Mouse (Mus musculus): ENCODE measurements around the gene Prdm5. TPM values are rescaled to one million over a fixed set of nuclear protein-coding genes. Genes with fewer than 3 reads are reported as not detected.

Gene Prdm5
- polyA plus RNA-seq, 1 experiment, result not detected

GRCm38 (mm10) chr6:65765752-65766397 is 12.9 kb upstream of the Prdm5 start:
- no peaks in the 10 kb centered on the region for H3K9me3 ChIP-seq (ENCODE audit: control insufficient read depth, low read length)
- no peak overlapping the region for H3K4me3 ChIP-seq (replicated peaks)
- TF ChIP-seq TAL1 (IDR thresholded peaks at IDR 0.05; ENCODE audit: low read length), result no peak
- no peak for TF ChIP-seq GATA1 (IDR thresholded peaks at IDR 0.05; ENCODE audit: low read length)
- no peaks in the 10 kb centered on the region for H3K36me3 ChIP-seq (ENCODE audit: control insufficient read depth)
- H3K4me1 ChIP-seq (ENCODE audit: control insufficient read depth), result no peaks in the 10 kb centered on the region
- no peaks in the 10 kb centered on the region for H3K27me3 ChIP-seq (ENCODE audit: control insufficient read depth)

- H3K9me3 ChIP-seq (ENCODE audit: control insufficient read depth, low read length), result no peaks in the 10 kb centered on the region
- no peaks in the 10 kb centered on the region for H3K4me1 ChIP-seq (ENCODE audit: control insufficient read depth)
- H3K27me3 ChIP-seq (ENCODE audit: control insufficient read depth), result no peaks in the 10 kb centered on the region
- H3K36me3 ChIP-seq (ENCODE audit: control insufficient read depth), result no peaks in the 10 kb centered on the region
- H3K4me3 ChIP-seq (replicated peaks), result no peak overlapping the region
- no peak for TF ChIP-seq GATA1 (IDR thresholded peaks at IDR 0.05; ENCODE audit: low read length)
- TF ChIP-seq TAL1 (IDR thresholded peaks at IDR 0.05; ENCODE audit: low read length), result no peak
Measured at GRCm38 (mm10) chr6:65767911-65768310, 10.9 kb upstream of the Prdm5 start.

- H3K9me3 ChIP-seq (ENCODE audit: control insufficient read depth, low read length), result no peaks in the 10 kb centered on the region
- no peaks in the 10 kb centered on the region for H3K36me3 ChIP-seq (ENCODE audit: control insufficient read depth)
- H3K4me1 ChIP-seq (ENCODE audit: control insufficient read depth), result peaks cover under 1% of the 10 kb centered on the region; the same call in 1 of the 2 replicates
- H3K27me3 ChIP-seq (ENCODE audit: control insufficient read depth), result no peaks in the 10 kb centered on the region; the same call in 1 of the 2 replicates
- TF ChIP-seq TAL1 (IDR thresholded peaks at IDR 0.05; ENCODE audit: low read length) (no peak), GATA1 (IDR thresholded peaks at IDR 0.05; ENCODE audit: low read length) (no peak)
- no peak overlapping the region for H3K4me3 ChIP-seq (replicated peaks)
Measured at GRCm38 (mm10) chr6:65773566-65773965, 5.2 kb upstream of the Prdm5 start.

GRCm38 (mm10) chr6:65779689-65780233 is 973 bp downstream of the Prdm5 start:
- Histone ChIP-seq H3K36me3 (ENCODE audit: control insufficient read depth) (no peaks in the 10 kb centered on the region), H3K27me3 (ENCODE audit: control insufficient read depth) (peaks cover 4% of the 10 kb centered on the region), H3K9me3 (ENCODE audit: control insufficient read depth, low read length) (no peaks in the 10 kb centered on the region), H3K4me1 (ENCODE audit: control insufficient read depth) (peaks cover 8% of the 10 kb centered on the region), H3K4me3 (replicated peaks) (no peak overlapping the region)
- TF ChIP-seq GATA1 (IDR thresholded peaks at IDR 0.05; ENCODE audit: low read length), result no peak
- TF ChIP-seq TAL1 (IDR thresholded peaks at IDR 0.05; ENCODE audit: low read length), result no peak

GRCm38 (mm10) chr6:65781441-65781840 is 2.7 kb downstream of the Prdm5 start:
- peaks cover 8% of the 10 kb centered on the region for H3K4me1 ChIP-seq (ENCODE audit: control insufficient read depth)
- H3K4me3 ChIP-seq (replicated peaks), result no peak overlapping the region
- H3K27me3 ChIP-seq (ENCODE audit: control insufficient read depth), result peaks cover 4% of the 10 kb centered on the region
- H3K9me3 ChIP-seq (ENCODE audit: control insufficient read depth, low read length), result no peaks in the 10 kb centered on the region
- H3K36me3 ChIP-seq (ENCODE audit: control insufficient read depth), result no peaks in the 10 kb centered on the region
- TF ChIP-seq TAL1 (IDR thresholded peaks at IDR 0.05; ENCODE audit: low read length) (no peak), GATA1 (IDR thresholded peaks at IDR 0.05; ENCODE audit: low read length) (no peak)

- peaks cover 4% of the 10 kb centered on the region for H3K27me3 ChIP-seq (ENCODE audit: control insufficient read depth)
- TF ChIP-seq TAL1 (IDR thresholded peaks at IDR 0.05; ENCODE audit: low read length), result no peak
- TF ChIP-seq GATA1 (IDR thresholded peaks at IDR 0.05; ENCODE audit: low read length), result no peak
- no peaks in the 10 kb centered on the region for H3K36me3 ChIP-seq (ENCODE audit: control insufficient read depth)
- no peaks in the 10 kb centered on the region for H3K9me3 ChIP-seq (ENCODE audit: control insufficient read depth, low read length)
- peaks cover 6% of the 10 kb centered on the region for H3K4me1 ChIP-seq (ENCODE audit: control insufficient read depth)
- no peak overlapping the region for H3K4me3 ChIP-seq (replicated peaks)
Measured at GRCm38 (mm10) chr6:65783670-65784069, 4.9 kb downstream of the Prdm5 start.

GRCm38 (mm10) chr6:65792923-65793322 is 14.1 kb downstream of the Prdm5 start:
- Histone ChIP-seq H3K4me3 (replicated peaks) (no peak overlapping the region), H3K4me1 (ENCODE audit: control insufficient read depth) (no peaks in the 10 kb centered on the region; the same call in 1 of the 2 replicates), H3K27me3 (ENCODE audit: control insufficient read depth) (no peaks in the 10 kb centered on the region), H3K36me3 (ENCODE audit: control insufficient read depth) (no peaks in the 10 kb centered on the region), H3K9me3 (ENCODE audit: control insufficient read depth, low read length) (no peaks in the 10 kb centered on the region)
- TF ChIP-seq TAL1 (IDR thresholded peaks at IDR 0.05; ENCODE audit: low read length) (no peak), GATA1 (IDR thresholded peaks at IDR 0.05; ENCODE audit: low read length) (no peak)

- Histone ChIP-seq H3K4me3 (replicated peaks) (no peak overlapping the region), H3K27me3 (ENCODE audit: control insufficient read depth) (no peaks in the 10 kb centered on the region), H3K9me3 (ENCODE audit: control insufficient read depth, low read length) (no peaks in the 10 kb centered on the region), H3K4me1 (ENCODE audit: control insufficient read depth) (no peaks in the 10 kb centered on the region), H3K36me3 (ENCODE audit: control insufficient read depth) (no peaks in the 10 kb centered on the region)
- TF ChIP-seq GATA1 (IDR thresholded peaks at IDR 0.05; ENCODE audit: low read length) (no peak), TAL1 (IDR thresholded peaks at IDR 0.05; ENCODE audit: low read length) (no peak)
Measured at GRCm38 (mm10) chr6:65796552-65796951, 17.8 kb downstream of the Prdm5 start.

- no peaks in the 10 kb centered on the region for H3K36me3 ChIP-seq (ENCODE audit: control insufficient read depth)
- TF ChIP-seq GATA1 (IDR thresholded peaks at IDR 0.05; ENCODE audit: low read length) (no peak), TAL1 (IDR thresholded peaks at IDR 0.05; ENCODE audit: low read length) (no peak)
- no peaks in the 10 kb centered on the region for H3K4me1 ChIP-seq (ENCODE audit: control insufficient read depth)
- no peaks in the 10 kb centered on the region for H3K27me3 ChIP-seq (ENCODE audit: control insufficient read depth)
- no peak overlapping the region for H3K4me3 ChIP-seq (replicated peaks)
- H3K9me3 ChIP-seq (ENCODE audit: control insufficient read depth, low read length), result no peaks in the 10 kb centered on the region
Measured at GRCm38 (mm10) chr6:65797276-65797675, 18.5 kb downstream of the Prdm5 start.

All from erythroblast, embryonic 14.5 days (primary cell).